Mouse (Mus musculus) large intestine, adult 2 months (tissue): ENCODE measurements around the gene Ubxn11. TPM values are rescaled to one million over a fixed set of nuclear protein-coding genes. Genes with fewer than 3 reads are reported as not detected.

Experiments
- DNase-seq: peaks from one replicate; pipeline ENCODE4 v3.0.0-alpha.2; 2012; ENCODE audit warnings: low read depth, low spot score
- WGBS: fragments of 180-500 bp; shearing (Covaris S2); methylation state at CpG from one replicate; pipeline ENCODE4 v1.1.7; 2018; 5-methylcytosine and 5-hydroxymethylcytosine counted together
- polyA plus RNA-seq: library from polyadenylated mRNA; depleted of rRNA; stranded (reverse); fragments of >200 nt; gene quantifications from 2 replicates; pipeline ENCODE4 v1.2.3, GENCODE M21; 2012

Ubxn11 gene
- polyA plus RNA-seq, 1 experiment = 5.0 TPM

GRCm38 (mm10) chr4:134089029-134089428, 13.3 kb upstream of the Ubxn11 start:
- WGBS = 79% methylated on average over 9 of the region's 9 CpGs
- no peak for DNase-seq

GRCm38 (mm10) chr4:134090521-134091224, 11.7 kb upstream of the Ubxn11 start:
- no peak for DNase-seq
- WGBS = 82% methylated on average over 16 of the region's 16 CpGs

GRCm38 (mm10) chr4:134091225-134091529, 11.2 kb upstream of the Ubxn11 start:
- no peak for DNase-seq
- 87% methylated on average over 6 of the region's 6 CpGs for WGBS

- no peak for DNase-seq
- 62% methylated on average over 6 of the region's 6 CpGs for WGBS
Measured at GRCm38 (mm10) chr4:134092382-134093288, 9.7 kb upstream of the Ubxn11 start.

- WGBS = 78% methylated on average over 7 of the region's 7 CpGs
- no peak for DNase-seq
Measured at GRCm38 (mm10) chr4:134094004-134094564, 8.3 kb upstream of the Ubxn11 start.

GRCm38 (mm10) chr4:134094923-134095547, 7.3 kb upstream of the Ubxn11 start, which contains the start of gene Cd52:
Gene Cd52 (minus strand): TSS chr4:134095082.
- 65% methylated on average over 3 of the region's 3 CpGs for WGBS
- no peak for DNase-seq

GRCm38 (mm10) chr4:134096120-134096519, 6.2 kb upstream of the Ubxn11 start:
- no peak for DNase-seq
- WGBS = 82% methylated on average over 3 of the region's 3 CpGs

GRCm38 (mm10) chr4:134097015-134097608, 5.3 kb upstream of the Ubxn11 start:
- WGBS = 63% methylated on average over 5 of the region's 5 CpGs
- DNase-seq = no peak

GRCm38 (mm10) chr4:134098628-134099027, 3.7 kb upstream of the Ubxn11 start:
- 45% methylated on average over 8 of the region's 8 CpGs for WGBS
- no peak for DNase-seq

- WGBS = 78% methylated on average over 4 of the region's 4 CpGs
- DNase-seq = no peak
Measured at GRCm38 (mm10) chr4:134100245-134100644, 2.1 kb upstream of the Ubxn11 start.

GRCm38 (mm10) chr4:134102742-134103119, 361 bp downstream of the Ubxn11 start:
- 5% methylated on average over 21 of the region's 21 CpGs for WGBS
- no peak for DNase-seq

GRCm38 (mm10) chr4:134106105-134106504, 3.7 kb downstream of the Ubxn11 start:
- no peak for DNase-seq
- WGBS = 75% methylated on average over 7 of the region's 7 CpGs

- 79% methylated on average over 7 of the region's 7 CpGs for whole genome bisulfite sequencing
- no peak for DNase-seq
Measured at GRCm38 (mm10) chr4:134107730-134108129, 5.4 kb downstream of the Ubxn11 start.

GRCm38 (mm10) chr4:134108196-134108595, 5.8 kb downstream of the Ubxn11 start:
- WGBS = 65% methylated on average over 5 of the region's 5 CpGs

GRCm38 (mm10) chr4:134110653-134111052, 8.3 kb downstream of the Ubxn11 start:
- no peak for DNase-seq
- WGBS = 52% methylated on average over 3 of the region's 3 CpGs

More at GRCm38 (mm10) chr4:134108196-134108595, 5.8 kb downstream of the Ubxn11 start:
- DNase-seq = no peak

- WGBS = 77% methylated on average over 6 of the region's 6 CpGs
- DNase-seq = no peak
Measured at GRCm38 (mm10) chr4:134112403-134112802, 10.0 kb downstream of the Ubxn11 start.

- DNase-seq = no peak
Measured at GRCm38 (mm10) chr4:134113356-134113994, 11.1 kb downstream of the Ubxn11 start.

GRCm38 (mm10) chr4:134114038-134114437, 11.7 kb downstream of the Ubxn11 start:
- no peak for DNase-seq
- WGBS = 86% methylated on average over 4 of the region's 4 CpGs

More at GRCm38 (mm10) chr4:134113356-134113994, 11.1 kb downstream of the Ubxn11 start:
- 82% methylated on average over 10 of the region's 10 CpGs for WGBS
